Mouse (Mus musculus): ENCODE results near the gene Nell2.

- TF ChIP-seq CTCF (IDR thresholded peaks at IDR 0.05; ENCODE audit: low read depth, low read length): no peak
- no peak for TF ChIP-seq POLR2A (IDR thresholded peaks at IDR 0.05; ENCODE audit: borderline replicate concordance, low read depth, low read length)
These were observed 255.1 kb downstream of the Nell2 start for GRCm38 (mm10) chr15:95273236-95273635.
